Comparison of ENCODE assay signal across 14 mouse cellular contexts in genomic region chr3:127848088-127848808, GRCm38 (mm10). TPM values are rescaled to one million over a fixed set of nuclear protein-coding genes. Genes with fewer than 3 reads are reported as not detected.
DNase-seq lines count a peak whose midpoint lies in the region; ATAC-seq lines count a peak whose summit lies in the region.
"Had no signal": no experiment of that assay in that cellular context is flagged by ENCODE, and none has a peak within 500 bp of the region (broad histone marks: within the 10 kb centered on the region; RNA-seq: fewer than 3 reads in every experiment).

No protein-coding gene starts in this region.

- no peaks in the 10 kb centered on the region for H3K36me3 ChIP-seq in forebrain, embryonic 12.5 days (replicated peaks)

- no peak overlapping the region for H3K4me3 ChIP-seq in forebrain, embryonic 12.5 days (replicated peaks)
- H3K4me3 ChIP-seq: erythroblast, embryonic 14.5 days had no signal

- WGBS in forebrain, embryonic 12.5 days, result 85% methylated on average over 11 of the region's 11 CpGs

- no peaks in the 10 kb centered on the region for H3K9me3 ChIP-seq in forebrain, embryonic 12.5 days

- no peak overlapping the region for H3K4me2 ChIP-seq in forebrain, embryonic 12.5 days

- no peaks in the 10 kb centered on the region for H3K4me1 ChIP-seq in forebrain, embryonic 12.5 days

- ATAC-seq in common myeloid progenitor, adult 5-6 weeks (replicated peaks; ENCODE audit: low read depth, poor library complexity, severe bottlenecking), result peak; percentile 45; the same call in 1 of the 2 replicates
- ATAC-seq in erythroblast, adult 5-6 weeks (replicated peaks; ENCODE audit: low FRiP score, poor library complexity, severe bottlenecking), result no peak
- ATAC-seq in forebrain, embryonic 12.5 days (ENCODE audit: low FRiP score), result no peak

- intact Hi-C loops in left cerebral cortex, postnatal 4 days (cut with DNase I), result no loop called here
- intact Hi-C loops in left cerebral cortex, postnatal 25 days (cut with DNase I), result no loop called here

- H3K27ac ChIP-seq in forebrain, embryonic 12.5 days, result no peak overlapping the region

- DNase-seq in left cerebral cortex, postnatal 4 days, result peak; percentile 9
- DNase-seq in left cerebral cortex, postnatal 25 days (ENCODE audit: low spot score in 2 of 2), result no peak
- DNase-seq in NIH3T3 (ENCODE audit: low read depth), result peak; percentile 93
- DNase-seq in lung, postnatal 14 days, result peak; percentile 39
- no peak for DNase-seq in left cerebral cortex, adult 9 months (ENCODE audit: low spot score in 2 of 2)
- DNase-seq: cerebellum, postnatal 36 days; heart, postnatal 36 days; kidney, adult 8-10 months; layer of hippocampus, postnatal 36 days; right cerebral cortex, postnatal 4 days had no signal

- peaks cover 3% of the 10 kb centered on the region; the same call in 1 of the 2 replicates for H3K27me3 ChIP-seq in forebrain, embryonic 12.5 days

- H3K9ac ChIP-seq in forebrain, embryonic 12.5 days, result no peak overlapping the region

RNA-seq across cellular contexts. Expression of gene Ap1ar, which starts 10.9 kb away (rescaled TPM):
- 10 to 100 TPM; 85.0 to 87.2 TPM for total RNA-seq in left cerebral cortex, postnatal 4 days (2021)
- 10 to 100 TPM; 80.8 to 90.6 TPM for total RNA-seq in left cerebral cortex, postnatal 25 days (2021)
- total RNA-seq in common myeloid progenitor, adult 5-6 weeks (2017), result 70.9 and 81.0 TPM in 2 replicates
- 11.9 and 22.4 TPM in 2 replicates for total RNA-seq in erythroblast, adult 5-6 weeks (2015; ENCODE audit: low replicate concordance)
- 31.9 and 51.7 TPM in 2 replicates for total RNA-seq in erythroblast, adult 5-6 weeks (2017; ENCODE audit: low replicate concordance)
- polyA plus RNA-seq in forebrain, embryonic 12.5 days (2016; fragmentation: Nextera tagmentation; extraction: Ambion mirVana), result 74.2 and 80.9 TPM in 2 replicates

RNA-seq across cellular contexts. Expression of gene Fam241a, which starts 47.9 kb away (rescaled TPM):
- 10 to 100 TPM; 11.0 to 13.2 TPM for total RNA-seq in left cerebral cortex, postnatal 4 days (2021)
- 1 to 10 TPM; 3.3 to 4.0 TPM for total RNA-seq in left cerebral cortex, postnatal 25 days (2021)
- 20.1 and 22.3 TPM in 2 replicates for total RNA-seq in common myeloid progenitor, adult 5-6 weeks (2017)
- 48.1 and 68.0 TPM in 2 replicates for total RNA-seq in erythroblast, adult 5-6 weeks (2015; ENCODE audit: low replicate concordance)
- total RNA-seq in erythroblast, adult 5-6 weeks (2017; ENCODE audit: low replicate concordance), result 59.3 and 69.0 TPM in 2 replicates
- 7.3 and 8.5 TPM in 2 replicates for polyA plus RNA-seq in forebrain, embryonic 12.5 days (2016; fragmentation: Nextera tagmentation; extraction: Ambion mirVana)

RNA-seq across cellular contexts. Expression of gene Tifa, which starts 58.6 kb away (rescaled TPM):
- 1 to 10 TPM; 1.6 to 2.1 TPM for total RNA-seq in left cerebral cortex, postnatal 4 days (2021)
- total RNA-seq in left cerebral cortex, postnatal 25 days (2021), result 1 to 10 TPM; 5.5 to 6.0 TPM
- 34.5 and 46.9 TPM in 2 replicates for total RNA-seq in common myeloid progenitor, adult 5-6 weeks (2017)
- 80.5 and 102 TPM in 2 replicates for total RNA-seq in erythroblast, adult 5-6 weeks (2015; ENCODE audit: low replicate concordance)
- total RNA-seq in erythroblast, adult 5-6 weeks (2017; ENCODE audit: low replicate concordance), result 77.4 and 87.0 TPM in 2 replicates
- polyA plus RNA-seq in forebrain, embryonic 12.5 days (2016; fragmentation: Nextera tagmentation; extraction: Ambion mirVana), result 3.8 and 4.2 TPM in 2 replicates

Comparison
In these comparisons a context has a peak if more than half of its experiments do, and no peak if none do; other contexts are left out.
1. DNase-seq: peak in left cerebral cortex, postnatal 4 days (single experiment), NIH3T3 (single experiment) and lung, postnatal 14 days (single experiment); none in left cerebral cortex, postnatal 25 days (0 of 2) and left cerebral cortex, adult 9 months (0 of 2).